Mouse (Mus musculus) gastrocnemius, adult 2 months (tissue): ENCODE results near the gene Zfp503. TPM values are rescaled to one million over a fixed set of nuclear protein-coding genes. Genes with fewer than 3 reads are reported as not detected.

ENCODE experiments used
- DNase-seq: peaks from one replicate; pipeline ENCODE4 v3.0.0; 2022
- H3K27ac ChIP-seq: fragments of 200-600 bp; 2 replicates; pipeline ENCODE4 v1.8.1; 2022; ENCODE audit warnings: mild to moderate bottlenecking
- H3K4me3 ChIP-seq: fragments of 200-600 bp; 2 replicates; pipeline ENCODE4 v1.8.1; 2022; ENCODE audit warnings: mild to moderate bottlenecking, moderate library complexity
- CTCF ChIP-seq: fragments of 200-600 bp; IDR thresholded peaks from 2 replicates; pipeline ENCODE4 v1.8.1; 2022; ENCODE audit warnings: antibody characterized with exemption, mild to moderate bottlenecking, moderate library complexity
- intact Hi-C: fragments of 180-260 bp; cut with DNase I; formaldehyde crosslinking; loops from one replicate; pipeline ENCODE4 v1.15.1; 2025
- total RNA-seq, 2 experiments: library from RNA; stranded (reverse); gene quantifications; 2 replicates each; pipeline ENCODE4 v1.2.3; 2021

Gene Zfp503
- total RNA-seq, 2 experiments from 2014 or later = 8.1 to 10.7 TPM

DNA sequence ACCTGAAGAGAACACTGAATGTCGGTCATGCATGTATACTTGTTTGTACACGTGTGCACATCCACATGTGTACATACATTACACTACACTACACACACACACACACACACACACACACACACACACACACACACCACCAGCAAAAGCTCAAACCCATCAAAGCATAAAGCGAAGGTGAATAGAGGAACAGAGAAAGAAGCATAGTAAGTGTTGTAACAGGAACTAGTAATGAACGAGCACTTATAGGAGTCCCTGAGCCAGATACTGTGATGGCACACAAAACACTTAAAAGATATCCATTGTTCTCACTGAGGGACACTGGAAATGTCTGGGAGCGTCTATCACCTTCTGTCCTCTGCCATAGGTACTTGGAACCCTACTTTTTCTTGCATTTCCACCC is 24.9 kb upstream of the Zfp503 start:
- TF ChIP-seq CTCF = no peak
- DNase-seq = no peak
- no peak overlapping the region for H3K4me3 ChIP-seq
- H3K27ac ChIP-seq = no peak overlapping the region
- intact Hi-C loops = no loop called here

DNA sequence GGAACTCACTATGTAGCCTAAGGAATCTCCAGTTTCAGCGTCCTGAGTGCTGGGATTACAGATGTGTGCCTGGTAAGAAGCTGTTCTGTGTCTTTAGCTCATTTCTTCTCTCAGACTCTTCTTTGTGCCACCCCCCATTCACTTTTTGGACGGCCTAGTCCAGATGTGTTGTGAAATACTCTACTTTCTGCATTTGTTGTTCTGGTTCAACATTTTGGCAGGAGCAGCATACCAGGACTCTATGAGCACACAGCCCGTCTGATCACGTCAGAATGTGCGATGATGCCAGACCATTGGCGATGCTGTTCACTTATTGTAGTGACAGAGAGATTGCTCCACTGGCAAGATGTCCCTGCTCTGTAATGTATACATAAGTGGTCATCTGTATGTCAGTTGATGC is 17.6 kb upstream of the Zfp503 start:
- intact Hi-C loops = no loop called here
- no peak for TF ChIP-seq CTCF
- DNase-seq = peak; percentile 39
- no peak overlapping the region for H3K4me3 ChIP-seq
- H3K27ac ChIP-seq = no peak overlapping the region

DNA sequence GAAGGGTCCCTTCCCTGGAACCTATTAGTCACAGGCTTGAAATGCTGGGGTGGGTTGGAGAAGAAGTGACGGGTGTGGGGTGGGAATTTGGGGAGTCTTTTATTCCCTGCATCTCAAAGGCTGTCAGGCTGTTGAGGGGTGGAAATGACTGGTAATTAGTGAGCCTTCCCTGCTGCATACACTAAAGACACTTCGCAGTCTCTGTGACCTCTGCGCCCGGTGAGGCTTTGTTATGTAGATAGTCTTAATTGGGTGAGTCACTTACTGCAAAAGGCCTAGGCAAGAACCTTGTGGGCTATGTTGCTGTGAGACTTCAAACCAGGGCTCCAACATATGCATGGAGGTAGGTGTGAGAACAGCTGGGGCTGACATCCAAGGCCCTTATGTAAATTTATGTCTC is 15.5 kb upstream of the Zfp503 start:
- TF ChIP-seq CTCF = no peak
- Histone ChIP-seq H3K27ac (no peak overlapping the region), H3K4me3 (no peak overlapping the region)
- intact Hi-C loops = no loop called here
- DNase-seq = no peak

DNA sequence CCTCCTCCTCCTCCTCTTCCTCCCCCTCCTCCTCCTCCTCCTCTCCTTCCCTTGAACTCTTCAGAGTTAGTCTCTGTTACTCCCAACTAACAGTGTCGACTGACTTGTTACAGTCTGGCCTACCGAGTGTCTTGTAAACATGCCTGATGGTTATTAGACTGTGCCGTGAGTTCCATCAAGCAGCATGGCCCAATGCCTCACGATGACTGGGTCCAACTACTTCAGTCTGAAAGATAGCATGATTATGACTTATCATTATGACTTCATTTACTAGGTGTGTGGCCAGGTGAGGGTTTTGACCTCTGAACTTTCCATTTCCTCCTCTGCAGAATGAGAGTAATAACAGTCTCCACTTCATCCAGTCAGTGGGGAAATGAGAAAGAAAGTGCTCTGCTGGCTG is 14.2 kb upstream of the Zfp503 start:
- no peak for TF ChIP-seq CTCF
- no peak for DNase-seq
- intact Hi-C loops = no loop called here
- Histone ChIP-seq H3K27ac (no peak overlapping the region), H3K4me3 (no peak overlapping the region)

DNA sequence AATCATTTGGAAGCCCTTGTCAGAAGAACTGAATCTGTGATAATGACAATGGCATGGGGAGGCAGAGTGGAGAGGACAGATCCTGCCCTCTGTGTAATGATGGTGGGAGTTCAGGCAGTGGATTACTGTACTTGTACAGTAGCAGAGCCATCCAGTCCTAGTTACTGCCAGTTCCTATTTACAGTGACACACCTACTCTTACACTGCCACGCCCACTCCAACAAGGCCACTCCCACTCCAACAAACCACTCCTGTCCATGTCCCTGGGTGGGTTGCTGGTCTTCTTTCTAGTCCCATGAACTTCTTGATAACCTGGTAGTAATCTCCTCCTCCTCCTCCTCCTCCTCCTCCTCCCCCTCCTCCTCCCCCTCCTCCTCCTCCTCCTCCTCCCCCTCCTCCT is 13.8 kb upstream of the Zfp503 start:
- Histone ChIP-seq H3K4me3 (no peak overlapping the region), H3K27ac (no peak overlapping the region)
- no peak for TF ChIP-seq CTCF
- no peak for DNase-seq
- intact Hi-C loops = no loop called here

DNA sequence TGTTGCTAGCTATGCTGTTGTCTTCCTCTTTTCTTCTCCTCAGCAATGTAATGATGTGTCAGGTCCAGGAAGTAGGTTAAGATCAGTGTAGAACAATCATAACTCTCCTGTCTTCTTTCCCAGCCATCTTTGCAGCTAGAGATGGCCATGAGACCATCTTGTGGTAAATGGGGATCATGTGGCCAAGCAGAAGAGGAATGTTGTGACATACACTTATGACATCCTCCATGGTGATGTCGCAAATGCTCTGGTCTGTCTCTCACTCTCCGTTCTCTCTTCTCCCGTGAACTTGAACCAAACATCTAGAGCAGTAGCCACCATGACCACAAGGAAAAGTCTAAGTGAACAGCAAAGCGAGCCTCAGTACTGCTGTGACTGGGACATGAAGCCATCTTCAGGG is 10.2 kb upstream of the Zfp503 start:
- no peak for DNase-seq
- no peak overlapping the region for H3K4me3 ChIP-seq
- TF ChIP-seq CTCF = no peak
- no peak overlapping the region for H3K27ac ChIP-seq
- intact Hi-C loops = no loop called here

DNA sequence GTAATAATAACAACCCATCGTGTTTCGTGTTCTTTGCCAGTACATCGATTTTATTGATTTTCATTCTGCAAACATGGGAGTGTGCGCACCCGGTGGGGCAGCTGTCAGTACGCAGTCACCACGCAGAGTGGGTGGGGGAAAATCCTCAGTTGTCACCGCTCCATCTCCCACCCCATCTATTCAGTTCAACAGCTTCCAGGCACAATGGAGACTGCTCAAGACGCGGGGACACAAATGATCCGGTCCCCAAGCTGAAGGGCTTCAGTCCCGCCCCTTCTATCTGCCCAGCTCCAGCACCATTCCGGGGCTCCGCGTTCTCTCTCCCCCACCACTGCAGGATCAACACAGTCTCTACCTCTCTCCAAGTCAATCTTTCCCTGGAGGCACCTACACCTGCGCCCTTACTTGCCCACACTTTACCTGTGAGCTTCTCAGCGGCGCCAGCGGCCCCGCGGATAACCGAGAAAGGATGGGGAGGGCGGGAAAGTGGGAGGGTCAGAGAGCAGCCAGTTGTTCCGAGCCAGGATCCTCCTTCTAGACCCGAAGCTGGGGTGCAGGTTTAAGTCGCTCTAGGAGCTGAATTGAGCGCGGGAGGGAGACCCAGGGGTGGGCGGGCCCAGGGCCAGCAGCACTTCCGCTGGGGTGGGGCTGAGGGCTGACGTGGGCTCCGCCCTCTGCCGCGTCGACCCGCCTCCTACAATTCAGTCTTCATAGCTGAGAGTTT is 5.8 kb upstream of the Zfp503 start:
- intact Hi-C loops = no loop called here

DNA sequence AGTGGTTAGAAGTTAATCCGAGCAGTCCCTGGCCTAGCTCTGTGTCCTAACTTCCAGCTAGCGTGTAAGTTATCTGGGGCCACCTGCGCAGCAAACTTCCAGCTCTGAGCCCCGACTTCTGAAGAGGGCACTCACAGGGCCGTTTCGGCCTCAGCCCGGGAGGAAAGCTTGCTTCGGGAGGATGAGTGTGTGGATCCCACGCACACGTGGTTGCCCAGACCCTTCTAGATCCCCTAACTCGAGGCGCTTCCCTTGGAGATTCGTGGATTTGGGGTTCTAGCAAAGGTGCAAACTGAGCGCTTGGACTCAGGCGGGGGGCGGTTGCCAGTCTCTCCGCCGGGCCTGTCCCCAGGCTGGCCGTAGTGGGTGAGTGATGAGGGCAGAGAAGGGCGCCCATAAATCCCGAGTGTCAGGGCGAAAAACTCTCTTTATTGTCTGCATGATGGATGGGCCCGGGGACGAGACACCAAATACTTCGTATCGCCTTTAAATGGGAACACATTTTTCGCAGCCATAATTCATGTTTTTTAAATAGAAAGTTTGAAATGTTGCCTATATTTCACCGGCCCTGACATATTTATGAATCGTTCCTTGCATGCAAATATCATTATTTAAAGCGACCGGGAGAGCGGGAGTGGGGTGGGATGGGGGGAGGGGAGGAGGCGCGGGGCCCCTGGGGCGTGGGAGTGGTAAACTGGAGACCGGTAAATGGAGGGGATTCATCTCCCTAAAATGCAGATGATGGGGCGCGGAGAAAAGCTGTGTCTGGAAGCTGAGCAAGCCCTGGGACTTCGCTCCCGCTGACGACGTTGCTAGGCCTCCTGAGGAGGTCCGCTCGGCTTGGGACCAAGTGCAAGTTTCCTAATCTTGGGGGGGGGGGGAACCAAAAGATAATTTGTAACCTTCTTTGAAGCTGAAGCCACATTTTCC is 4.9 kb upstream of the Zfp503 start:
- DNase-seq = peak; percentile 33
- TF ChIP-seq CTCF = no peak
- Histone ChIP-seq H3K27ac (peak overlapping the region; percentile 78), H3K4me3 (peak overlapping the region; percentile 83)
- intact Hi-C loops = no loop called here

More for the DNA sequence above, 5.8 kb upstream of the Zfp503 start:
- peak overlapping the region; percentile 83 for H3K4me3 ChIP-seq
- peak; percentile 81 for DNase-seq
- TF ChIP-seq CTCF = no peak
- peak overlapping the region; percentile 78 for H3K27ac ChIP-seq

DNA sequence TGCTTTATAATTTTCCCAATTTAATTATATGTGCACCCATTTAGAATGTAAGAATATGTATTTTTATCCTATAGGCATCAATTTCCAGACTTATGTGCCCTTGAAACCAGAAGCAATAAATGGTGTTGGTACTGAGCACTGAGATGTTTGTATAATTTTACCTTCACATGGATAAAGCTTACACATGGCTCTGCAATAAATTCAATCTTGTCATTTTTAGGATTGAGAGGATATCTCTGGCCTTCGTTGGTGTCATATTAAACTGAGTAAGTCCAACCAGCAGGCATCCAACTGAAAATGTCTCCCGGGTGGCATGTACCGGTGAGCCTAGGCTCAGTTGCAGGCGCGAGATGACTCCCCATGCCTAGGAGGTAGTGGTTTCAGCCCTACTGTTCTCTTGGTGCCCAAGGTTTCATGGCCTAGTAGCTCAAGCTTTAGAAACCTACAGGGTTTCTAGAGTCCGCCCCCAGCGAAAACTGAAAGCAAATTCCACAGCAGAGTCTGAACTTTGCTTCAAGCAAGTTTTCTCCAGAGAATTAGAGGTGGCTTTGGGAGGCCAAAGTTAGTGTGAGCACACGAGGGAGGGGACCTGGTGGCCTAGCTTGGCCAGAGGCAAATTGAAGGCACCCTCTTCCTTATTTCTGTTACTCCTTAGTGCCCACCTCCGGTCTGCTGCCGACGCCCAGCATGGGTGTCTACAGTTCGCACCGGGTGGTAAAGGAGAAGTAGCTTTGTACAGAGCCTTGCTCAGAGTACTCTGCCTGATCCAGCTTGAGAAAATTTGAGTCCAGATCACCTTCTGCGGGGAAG is 4.1 kb upstream of the Zfp503 start:
- peak; percentile 45 for DNase-seq
- intact Hi-C loops = no loop called here
- peak overlapping the region; percentile 78 for H3K27ac ChIP-seq
- peak overlapping the region; percentile 83 for H3K4me3 ChIP-seq
- no peak for TF ChIP-seq CTCF

DNA sequence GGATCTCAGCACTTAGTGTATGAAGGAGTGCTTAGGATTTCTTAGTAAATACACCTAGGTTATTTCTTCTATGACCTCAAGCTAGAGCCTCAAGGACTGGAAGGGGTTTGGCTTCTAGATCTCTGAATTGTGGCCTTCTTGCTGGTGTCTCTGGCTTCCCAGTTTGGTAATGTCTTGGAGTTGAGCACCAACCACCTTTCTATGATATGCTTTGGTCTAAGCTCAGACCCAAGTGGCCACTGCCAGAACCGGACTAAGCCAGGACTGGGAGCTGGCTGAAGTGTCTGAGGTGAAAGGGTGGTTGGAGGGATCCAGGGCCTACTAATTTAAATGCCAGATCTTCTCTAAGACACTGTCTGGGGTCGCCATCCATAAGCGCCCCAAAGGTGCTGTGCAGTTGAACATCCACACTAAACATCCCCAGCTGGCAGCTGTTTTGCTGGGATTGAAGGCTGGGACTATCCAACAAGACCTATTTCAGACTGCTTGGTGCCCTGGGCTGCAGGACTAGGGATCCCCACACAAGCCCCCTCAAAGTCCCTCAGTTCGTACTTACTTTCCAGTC is 3.0 kb upstream of the Zfp503 start:
- no peak for DNase-seq
- peak overlapping the region; percentile 99 for H3K27ac ChIP-seq
- peak overlapping the region; percentile 76; the same call in 1 of the 2 replicates for H3K4me3 ChIP-seq
- intact Hi-C loops = no loop called here
- no peak for TF ChIP-seq CTCF

DNA sequence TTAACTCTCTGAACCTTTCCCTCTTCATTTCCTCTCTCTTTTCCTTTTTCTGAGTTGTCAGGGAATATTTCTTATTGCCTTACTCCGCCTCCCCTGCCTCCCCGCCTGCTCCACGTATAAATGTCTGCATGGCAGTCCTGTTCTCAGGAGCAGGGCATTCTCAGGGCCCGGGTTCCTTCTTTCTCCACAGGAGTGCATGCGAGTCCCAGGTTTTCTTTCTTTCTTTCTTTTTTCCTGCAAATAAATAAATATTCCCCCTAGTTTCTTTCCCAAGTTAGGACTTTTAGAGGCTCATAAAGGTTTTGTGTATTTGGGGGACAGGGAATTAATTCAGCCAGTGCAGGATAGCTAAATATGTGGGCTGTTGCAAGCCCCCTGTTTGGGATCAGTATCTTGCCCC is 2.5 kb upstream of the Zfp503 start:
- H3K4me3 ChIP-seq = peak overlapping the region; percentile 76
- intact Hi-C loops = no loop called here
- H3K27ac ChIP-seq = peak overlapping the region; percentile 99
- DNase-seq = no peak
- TF ChIP-seq CTCF = no peak

DNA sequence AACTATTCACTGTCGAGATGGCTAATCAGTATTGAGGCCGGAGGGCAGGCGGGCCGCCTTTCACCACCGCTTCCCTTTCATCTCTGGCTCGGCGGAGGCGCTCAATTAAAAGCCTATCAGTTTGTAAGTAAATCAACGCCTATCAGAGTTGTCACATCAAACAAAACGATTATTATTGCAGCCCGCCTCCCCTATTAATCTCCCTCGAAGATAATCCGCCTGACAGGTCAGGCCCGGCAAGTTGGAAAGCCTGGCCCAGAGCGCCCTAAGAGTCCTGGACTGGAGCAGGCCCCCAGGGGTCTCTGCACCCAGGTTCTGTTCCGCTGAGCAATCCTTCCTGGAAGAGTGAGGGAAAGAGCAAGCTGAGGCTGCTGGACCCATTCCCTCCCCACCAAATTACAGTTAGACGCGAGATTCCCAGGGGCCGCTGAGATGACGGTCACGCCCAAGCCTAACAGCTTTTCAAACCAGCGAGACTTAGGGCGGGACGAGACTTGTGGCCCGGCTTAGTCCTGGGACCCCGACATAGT is 1.9 kb upstream of the Zfp503 start:
- Histone ChIP-seq H3K27ac (peak overlapping the region; percentile 99), H3K4me3 (peak overlapping the region; percentile 76)
- peak; percentile 70 for DNase-seq
- no peak for TF ChIP-seq CTCF
- intact Hi-C loops = no loop called here
